Mouse (Mus musculus): ENCODE results near the gene Eno2.

DNA sequence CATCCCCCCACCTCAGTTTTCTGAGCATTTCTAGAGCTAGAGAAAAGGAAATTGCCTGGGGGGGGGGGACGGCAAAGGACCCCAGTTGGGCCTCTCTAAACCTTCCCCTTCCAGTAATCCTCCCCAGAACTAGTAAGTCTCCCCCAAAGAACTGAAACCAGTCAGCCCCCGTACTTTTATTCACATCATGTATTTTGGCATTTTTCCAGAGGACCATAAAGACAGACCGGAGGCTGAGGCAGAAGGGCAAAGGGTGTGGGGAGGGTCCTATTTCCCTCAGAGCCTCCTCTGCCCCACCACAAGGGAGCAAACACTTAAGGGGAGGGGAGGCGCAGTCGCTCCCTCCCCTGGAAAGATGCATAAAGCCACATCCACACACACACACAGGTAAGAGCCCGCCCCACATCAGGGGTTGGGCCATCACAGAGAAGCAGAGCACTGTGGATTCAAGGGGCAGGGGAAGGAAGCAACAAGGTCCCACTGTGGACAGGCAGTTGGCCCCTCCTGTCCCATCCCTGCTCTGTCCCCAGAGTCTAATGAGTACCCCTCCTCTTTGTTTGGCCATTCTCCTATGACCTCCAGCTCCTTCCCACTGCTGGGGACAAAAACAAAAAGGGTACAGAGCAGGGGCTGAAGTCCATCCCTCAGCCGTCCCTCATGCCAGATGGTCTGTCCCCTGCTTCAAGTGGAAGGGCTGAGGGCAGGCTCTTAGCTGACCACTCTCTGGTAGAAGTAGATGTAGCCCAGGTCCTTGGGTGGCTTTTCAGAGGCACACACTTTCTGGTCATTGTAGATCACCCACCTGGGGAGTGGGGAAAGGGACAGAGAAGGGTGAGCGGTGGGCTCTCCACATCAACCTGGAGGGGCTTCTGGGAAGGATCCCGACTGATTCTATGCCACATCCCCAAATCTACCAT lies 45.6 kb upstream of the Eno2 start:
- TF ChIP-seq CTCF (conservative IDR thresholded peaks at IDR 0.05 in 1 of 2, IDR thresholded peaks at IDR 0.05 in 1 of 2; ENCODE audit: low read depth in 2 of 2, low read length in 2 of 2) (no peak), EP300 (IDR thresholded peaks at IDR 0.05; ENCODE audit: low read length) (no peak), RCOR1 (conservative IDR thresholded peaks at IDR 0.05; ENCODE audit: low read depth, low read length) (no peak), NRF1 (IDR thresholded peaks at IDR 0.05; ENCODE audit: low read depth, low read length) (no peak), TCF12 (IDR thresholded peaks at IDR 0.05; ENCODE audit: low read depth, low read length) (no peak), RAD21 (IDR thresholded peaks at IDR 0.05; ENCODE audit: low read depth, low read length) (no peak), USF1 (IDR thresholded peaks at IDR 0.05; ENCODE audit: low read depth, low read length) (no peak)
